Mouse (Mus musculus) intestine, postnatal 0 days (tissue): ENCODE measurements around the gene Gm20489. TPM values are rescaled to one million over a fixed set of nuclear protein-coding genes. Genes with fewer than 3 reads are reported as not detected.
A peak's percentile ranks its signal among the peaks of the same experiment; 100 is the strongest.

ENCODE experiments used
- ATAC-seq: fragments of 200-750 bp; cut with Nextera tagmentation; 2 replicates; pipeline ENCODE4 v1.8.0; 2017; ENCODE audit warnings: mild to moderate bottlenecking, moderate TSS enrichment, moderate library complexity
- H3K27ac ChIP-seq: fragments of 300-500 bp; sonication (generic); 2 replicates; pipeline ENCODE4 v1.5.1; 2014; ENCODE audit warnings: mild to moderate bottlenecking, low read depth, low read length, moderate library complexity
- H3K27me3 ChIP-seq: fragments of 300-500 bp; sonication (generic); replicated peaks from 2 replicates; pipeline ENCODE4 v1.6.1; 2014; ENCODE audit warnings: low read length, mixed read lengths; ENCODE audit not compliant: control insufficient read depth, insufficient read depth
- H3K36me3 ChIP-seq: fragments of 300-500 bp; sonication (generic); 2 replicates; pipeline ENCODE4 v1.6.1; 2014; ENCODE audit warnings: mild to moderate bottlenecking, moderate library complexity; ENCODE audit not compliant: control insufficient read depth, insufficient read depth
- H3K4me1 ChIP-seq: fragments of 300-500 bp; sonication (generic); replicated peaks from 2 replicates; pipeline ENCODE4 v1.6.1; 2014; ENCODE audit warnings: antibody characterized with exemption, low read length, mixed read lengths; ENCODE audit not compliant: control insufficient read depth, insufficient read depth
- H3K4me2 ChIP-seq: fragments of 300-500 bp; sonication (generic); replicated peaks from 2 replicates; pipeline ENCODE4 v1.6.1; 2014; ENCODE audit warnings: low read depth, mild to moderate bottlenecking, moderate library complexity
- H3K4me3 ChIP-seq: fragments of 300-500 bp; sonication (generic); 2 replicates; pipeline ENCODE4 v1.5.1; 2014; ENCODE audit warnings: low read depth, low read length
- H3K9ac ChIP-seq: fragments of 300-500 bp; sonication (generic); 2 replicates; pipeline ENCODE4 v1.6.1; 2014; ENCODE audit warnings: mild to moderate bottlenecking, low read depth, low read length
- H3K9me3 ChIP-seq: fragments of 300-500 bp; sonication (generic); 2 replicates; pipeline ENCODE4 v1.6.1; 2016; ENCODE audit warnings: mixed run types; ENCODE audit not compliant: control insufficient read depth
- CTCF ChIP-seq: sonication (generic); IDR thresholded peaks from 2 replicates; pipeline ENCODE4 v1.5.1; 2016; ENCODE audit warnings: low read depth, mild to moderate bottlenecking, control low read depth, antibody characterized with exemption, moderate library complexity
- WGBS: fragments of 180-500 bp; shearing (Covaris S2); extraction: QIAGEN DNeasy Blood & Tissue Kit; methylation state at CpG from one replicate; pipeline ENCODE4 v1.1.7; 2014; 5-methylcytosine and 5-hydroxymethylcytosine counted together
- polyA plus RNA-seq: library from polyadenylated mRNA; unstranded; fragments of >200 nt; fragmentation: Nextera tagmentation; extraction: Ambion mirVana; gene quantifications from 2 replicates; pipeline ENCODE4 v1.2.1, GENCODE M21; 2015

Gm20489 gene
- not detected in 2 replicates for polyA plus RNA-seq

GRCm38 (mm10) chrX:101268755-101269124 lies at the start of gene Gm20489:
Gene Gm20489 (minus strand): TSS chrX:101269023.
- Histone ChIP-seq H3K27ac (no peak within 1 kb of the TSS), H3K9ac (no peak within 1 kb of the TSS), H3K4me2 (no peak within 1 kb of the TSS), H3K36me3 (no peaks in the 10 kb centered on the region), H3K4me3 (no peak within 1 kb of the TSS), H3K27me3 (0 out of 2 replicates have a peak, but pooled peaks cover 3% of the 10 kb centered on the region), H3K4me1 (no peaks in the 10 kb centered on the region), H3K9me3 (no peaks in the 10 kb centered on the region)
- no peak for TF ChIP-seq CTCF
- 65% methylated on average over 3 of the region's 3 CpGs for WGBS
- no peak for ATAC-seq

DNA sequence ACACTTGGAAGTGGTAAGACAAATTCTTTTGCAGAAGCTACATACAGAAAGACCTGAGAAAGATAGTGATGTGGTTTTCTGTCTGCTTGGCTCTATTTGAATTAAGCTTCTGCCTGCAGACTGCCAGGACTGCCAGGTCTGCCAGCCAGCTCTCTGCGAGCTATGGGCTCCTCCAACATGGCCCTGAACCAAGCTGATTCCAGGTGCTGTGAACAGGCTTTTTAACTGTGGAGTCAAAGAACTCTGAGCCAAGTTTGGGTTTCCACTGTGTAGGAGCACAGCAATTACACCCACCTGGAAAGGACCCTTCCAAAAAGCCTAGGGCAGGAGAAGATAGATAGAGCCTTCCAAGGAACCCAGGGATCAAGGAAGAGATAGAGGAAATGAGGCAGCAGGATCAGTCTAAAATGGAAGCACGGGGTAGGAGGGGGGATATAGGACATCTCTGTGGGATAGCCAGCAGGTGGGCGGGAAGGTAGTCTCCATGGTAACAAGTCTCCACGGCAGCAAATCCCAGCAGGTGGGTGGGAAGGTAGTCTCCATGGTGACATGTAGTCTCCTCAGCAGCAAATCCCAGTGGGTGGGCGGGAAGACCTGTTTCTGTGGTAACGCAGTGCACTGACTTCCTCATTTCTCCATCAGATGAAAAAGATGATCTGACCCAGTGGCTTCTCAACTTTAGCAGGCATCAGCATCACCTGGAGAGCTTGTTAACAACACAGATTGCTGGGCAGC lies 45.0 kb upstream of the Gm20489 start:
- H3K9me3 ChIP-seq, result no peaks in the 10 kb centered on the region
- no peak overlapping the region for H3K27ac ChIP-seq
- no peak overlapping the region for H3K4me2 ChIP-seq
- no peaks in the 10 kb centered on the region for H3K36me3 ChIP-seq
- 56% methylated on average over 6 of the region's 6 CpGs for WGBS
- H3K4me3 ChIP-seq, result no peak overlapping the region
- H3K9ac ChIP-seq, result no peak overlapping the region
- H3K4me1 ChIP-seq, result no peaks in the 10 kb centered on the region
- ATAC-seq, result no peak
- no peak for TF ChIP-seq CTCF
- no peaks in the 10 kb centered on the region for H3K27me3 ChIP-seq

DNA sequence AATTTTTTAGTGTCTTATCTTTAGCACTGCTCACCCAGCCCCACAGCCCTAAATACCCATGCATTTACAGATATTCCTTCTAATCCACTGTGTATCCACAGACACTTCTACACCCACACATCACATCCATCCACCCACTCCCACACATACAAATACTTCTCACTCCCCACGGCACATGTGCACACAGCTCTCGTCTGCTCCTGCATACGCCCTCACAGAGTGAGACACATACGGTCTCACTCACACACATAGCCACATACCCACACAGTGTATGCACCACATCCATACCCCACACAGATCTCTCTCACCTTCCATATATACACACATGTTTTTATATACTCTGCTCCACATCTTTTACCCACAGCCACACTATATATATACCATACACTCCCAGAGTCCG lies 40.5 kb upstream of the Gm20489 start:
- 94% methylated on average over 5 of the region's 5 CpGs for WGBS
- Histone ChIP-seq H3K27ac (no peak overlapping the region), H3K36me3 (no peaks in the 10 kb centered on the region), H3K27me3 (no peaks in the 10 kb centered on the region), H3K4me1 (no peaks in the 10 kb centered on the region), H3K4me2 (no peak overlapping the region), H3K9me3 (no peaks in the 10 kb centered on the region), H3K4me3 (no peak overlapping the region), H3K9ac (no peak overlapping the region)
- no peak for TF ChIP-seq CTCF
- no peak for ATAC-seq

DNA sequence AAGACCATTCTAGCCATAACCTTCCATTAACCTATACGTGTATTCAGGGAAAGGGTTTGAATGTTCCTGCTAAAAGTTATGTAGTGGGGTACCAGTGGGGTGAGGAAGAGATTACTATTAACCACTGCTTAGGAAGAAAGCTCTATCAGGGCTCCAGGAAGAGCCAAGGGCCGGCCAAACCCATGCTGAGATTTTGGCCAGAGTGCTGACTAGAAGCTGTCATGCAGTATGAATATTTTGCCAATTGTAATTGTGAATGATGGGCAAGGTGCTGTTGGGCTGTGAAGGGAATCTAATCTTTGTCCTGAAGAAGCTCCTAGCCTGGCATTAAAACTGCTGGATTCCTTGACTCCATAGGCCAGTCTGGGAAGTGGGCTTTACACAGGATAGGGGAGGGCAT lies 35.8 kb upstream of the Gm20489 start:
- Histone ChIP-seq H3K4me2 (no peak overlapping the region), H3K27me3 (0 out of 2 replicates have a peak, but pooled peaks cover 2% of the 10 kb centered on the region), H3K9ac (no peak overlapping the region), H3K4me3 (no peak overlapping the region), H3K4me1 (no peaks in the 10 kb centered on the region), H3K36me3 (no peaks in the 10 kb centered on the region), H3K27ac (no peak overlapping the region), H3K9me3 (no peaks in the 10 kb centered on the region)
- TF ChIP-seq CTCF, result no peak
- WGBS, result 74% methylated on average over 2 of the region's 2 CpGs
- ATAC-seq, result no peak

DNA sequence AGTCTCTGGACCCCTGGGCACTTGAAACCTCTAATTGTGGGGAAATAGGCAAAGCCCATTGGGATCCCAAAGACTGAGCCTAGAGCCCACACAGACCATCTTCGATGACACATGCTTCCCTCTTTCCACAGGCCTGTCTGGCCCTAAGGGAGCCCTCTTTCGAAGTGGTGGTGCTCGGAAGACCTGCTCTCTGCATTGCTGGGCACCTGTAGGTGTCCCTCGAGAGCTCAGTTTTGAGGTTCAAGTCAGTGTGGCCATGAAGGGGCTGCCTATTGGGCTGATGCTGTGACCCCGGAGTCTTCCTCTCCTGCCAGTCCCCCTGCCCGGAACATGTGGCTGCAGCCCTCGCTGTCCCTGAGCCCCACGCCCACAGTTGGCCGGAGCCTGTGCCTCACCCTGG lies 32.8 kb upstream of the Gm20489 start:
- WGBS, result 86% methylated on average over 9 of the region's 9 CpGs
- no peaks in the 10 kb centered on the region for H3K36me3 ChIP-seq
- H3K27me3 ChIP-seq, result 0 out of 2 replicates have a peak, but pooled peaks cover 4% of the 10 kb centered on the region
- no peaks in the 10 kb centered on the region for H3K9me3 ChIP-seq
- H3K4me2 ChIP-seq, result no peak overlapping the region
- no peak for TF ChIP-seq CTCF
- no peak for ATAC-seq
- no peak overlapping the region for H3K27ac ChIP-seq
- H3K4me1 ChIP-seq, result no peaks in the 10 kb centered on the region
- no peak overlapping the region for H3K9ac ChIP-seq
- no peak overlapping the region for H3K4me3 ChIP-seq

GRCm38 (mm10) chrX:101300427-101301030 lies 31.7 kb upstream of the Gm20489 start:
- ATAC-seq, result no peak
- 0 out of 2 replicates have a peak, but pooled peaks cover 4% of the 10 kb centered on the region for H3K27me3 ChIP-seq
- H3K36me3 ChIP-seq, result no peaks in the 10 kb centered on the region
- 39% methylated on average over 13 of the region's 13 CpGs for WGBS
- H3K4me3 ChIP-seq, result no peak overlapping the region
- peak overlapping the region; percentile 52 for H3K4me2 ChIP-seq
- H3K4me1 ChIP-seq, result no peaks in the 10 kb centered on the region
- no peak for TF ChIP-seq CTCF
- H3K9ac ChIP-seq, result no peak overlapping the region
- H3K27ac ChIP-seq, result no peak overlapping the region
- H3K9me3 ChIP-seq, result no peaks in the 10 kb centered on the region
